Mouse (Mus musculus) ES-E14 (cell line): Measurements from ENCODE around the gene Arhgef28. TPM values are rescaled to one million over a fixed set of nuclear protein-coding genes. Genes with fewer than 3 reads are reported as not detected.

Source experiments
- DNase-seq: peaks from one replicate; pipeline ENCODE4 v3.0.0-alpha.2; 2013; ENCODE audit warnings: low read depth, low spot score
- H3K27ac ChIP-seq: 2 replicates; pipeline ENCODE4 v1.5.1; 2012; ENCODE audit warnings: low read depth, mild to moderate bottlenecking, low read length, moderate library complexity, mixed read lengths; ENCODE audit not compliant: poor library complexity, insufficient read depth, severe bottlenecking
- H3K36me3 ChIP-seq: 2 replicates; pipeline ENCODE4 v1.6.1; 2012; ENCODE audit warnings: mild to moderate bottlenecking, low read length, moderate library complexity, mixed read lengths; ENCODE audit not compliant: control insufficient read depth, poor library complexity, insufficient read depth, severe bottlenecking
- H3K4me1 ChIP-seq, 2 experiments: fragments of 150-350 bp in 1 of 2; sonication (generic) in 1 of 2; 2 replicates each; pipeline ENCODE4 v1.6.1; 2012; ENCODE audit warnings: low read length in 2 of 2, mild to moderate bottlenecking in 1 of 2, mixed read lengths in 1 of 2; ENCODE audit not compliant: control insufficient read depth in 2 of 2, insufficient read depth in 2 of 2, poor library complexity in 1 of 2
- H3K4me3 ChIP-seq, 2 experiments: fragments of 150-350 bp in 1 of 2; sonication (generic) in 1 of 2; 2 replicates each; pipeline ENCODE4 v1.5.1; 2012; ENCODE audit warnings: low read length in 2 of 2, low read depth in 1 of 2, mild to moderate bottlenecking in 1 of 2, mixed read lengths in 1 of 2; ENCODE audit not compliant: insufficient read depth in 1 of 2, poor library complexity in 1 of 2, severe bottlenecking in 1 of 2
- H3K9ac ChIP-seq: 2 replicates; pipeline ENCODE4 v1.6.1; 2012; ENCODE audit warnings: low read depth, mild to moderate bottlenecking, low read length, mixed read lengths; ENCODE audit not compliant: poor library complexity, insufficient read depth, severe bottlenecking
- H3K9me3 ChIP-seq: fragments of 150-350 bp; sonication (generic); 2 replicates; pipeline ENCODE4 v1.6.1; 2012; ENCODE audit warnings: low read depth, mild to moderate bottlenecking, low read length; ENCODE audit not compliant: control insufficient read depth, insufficient read depth
- CHD2 ChIP-seq: IDR thresholded peaks from 2 replicates; pipeline ENCODE4 v1.6.1; 2014; ENCODE audit warnings: mild to moderate bottlenecking, low read depth, low read length, inconsistent platforms
- HCFC1 ChIP-seq: IDR thresholded peaks from 2 replicates; pipeline ENCODE4 v1.6.1; 2012; ENCODE audit warnings: low read length, inconsistent platforms, borderline replicate concordance; ENCODE audit not compliant: insufficient read depth
- MAFK ChIP-seq: IDR thresholded peaks from 2 replicates; pipeline ENCODE4 v1.6.1; 2014; ENCODE audit warnings: mild to moderate bottlenecking, low read depth, low read length, inconsistent platforms; ENCODE audit not compliant: insufficient read depth
- ZC3H11A ChIP-seq: IDR thresholded peaks from 2 replicates; pipeline ENCODE4 v1.6.1; 2012; ENCODE audit warnings: low read depth, mild to moderate bottlenecking, inconsistent platforms, low read length, borderline replicate concordance
- ZNF384 ChIP-seq: IDR thresholded peaks from 2 replicates; pipeline ENCODE4 v1.6.1; 2012; ENCODE audit warnings: low read depth, low read length, inconsistent platforms
- in situ Hi-C, 2 experiments: fragments of 600-800 bp; cut with MboI; formaldehyde crosslinking; loops; one replicate each; pipeline ENCODE4 v1.15.1; 2025; ENCODE audit warnings: low sequenced_read_pairs in 2 of 2, inconsistent platforms in 1 of 2; ENCODE audit not compliant: unreplicated experiment in 2 of 2
- total RNA-seq: library from RNA; depleted of rRNA; stranded (reverse); fragments of 300-350 nt; gene quantifications from 2 replicates; pipeline ENCODE4 v1.2.3, GENCODE M21; 2012

Arhgef28 gene
- total RNA-seq, 1 experiment, result 19.0 TPM

GRCm38 (mm10) chr13:98030959-98031641 is 175.1 kb downstream of the Arhgef28 start:
- TF ChIP-seq ZC3H11A, result peak; percentile 90
- TF ChIP-seq CHD2, result no peak
- Histone ChIP-seq H3K4me1 (peaks cover 7 to 29% of the 10 kb centered on the region in 2 experiments), H3K9ac (no peak overlapping the region; the same call in 1 of the 2 replicates), H3K9me3 (no peaks in the 10 kb centered on the region), H3K4me3 (peak overlapping the region; percentile 1 to 37; a peak in 3 of 4 replicates), H3K36me3 (peaks cover 4% of the 10 kb centered on the region; the same call in 1 of the 2 replicates), H3K27ac (peak overlapping the region; percentile 7; the same call in 1 of the 2 replicates)
- peak; percentile 84 for DNase-seq
- in situ Hi-C loops, result loop anchor here in 1 of 2 experiments (10.0 kb wide), 1 partner anchor 204 kb away; no protein-coding TSS in a partner anchor

GRCm38 (mm10) chr13:98030041-98030440 is 176.2 kb downstream of the Arhgef28 start:
- TF ChIP-seq ZNF384 (no peak), CHD2 (no peak), MAFK (no peak)
- Histone ChIP-seq H3K9me3 (no peaks in the 10 kb centered on the region), H3K36me3 (peaks cover 4% of the 10 kb centered on the region; the same call in 1 of the 2 replicates), H3K9ac (no peak overlapping the region), H3K4me1 (peaks cover 7 to 32% of the 10 kb centered on the region in 2 experiments), H3K4me3 (peak overlapping the region in 1 of 2 experiments; percentile 19; a peak in 1 of 4 replicates), H3K27ac (peak overlapping the region; percentile 68; the same call in 1 of the 2 replicates)
- in situ Hi-C loops, result loop anchor here in 1 of 2 experiments (10.0 kb wide), 1 partner anchor 205 kb away; no protein-coding TSS in a partner anchor
- DNase-seq, result no peak

GRCm38 (mm10) chr13:98028711-98029250 is 177.5 kb downstream of the Arhgef28 start:
- H3K9ac ChIP-seq, result no peak overlapping the region
- no peaks in the 10 kb centered on the region for H3K9me3 ChIP-seq
- H3K36me3 ChIP-seq, result peaks cover 4% of the 10 kb centered on the region; the same call in 1 of the 2 replicates
- in situ Hi-C loops, result no loop called here
- no peak for DNase-seq
- H3K4me3 ChIP-seq, result peak overlapping the region in 1 of 2 experiments; percentile 7; a peak in 1 of 4 replicates
- no peak overlapping the region; the same call in 1 of the 2 replicates for H3K27ac ChIP-seq
- H3K4me1 ChIP-seq, result peaks cover 7 to 30% of the 10 kb centered on the region in 2 experiments
- no peak for TF ChIP-seq ZC3H11A
- no peak for TF ChIP-seq ZNF384
- TF ChIP-seq CHD2, result no peak
- no peak for TF ChIP-seq MAFK
- TF ChIP-seq HCFC1, result no peak

- Histone ChIP-seq H3K9ac (0 out of 2 replicates have a peak overlapping the region, but pooled peaks have one; percentile 9), H3K27ac (no peak overlapping the region), H3K4me3 (no peak overlapping the region), H3K4me1 (peaks cover 7 to 30% of the 10 kb centered on the region in 2 experiments), H3K9me3 (no peaks in the 10 kb centered on the region), H3K36me3 (peaks cover 4% of the 10 kb centered on the region; the same call in 1 of the 2 replicates)
- in situ Hi-C loops, result no loop called here
- no peak for DNase-seq
- no peak for TF ChIP-seq MAFK
- TF ChIP-seq ZC3H11A, result no peak
- TF ChIP-seq ZNF384, result no peak
- TF ChIP-seq HCFC1, result no peak
- TF ChIP-seq CHD2, result no peak
These were observed 178.5 kb downstream of the Arhgef28 start for GRCm38 (mm10) chr13:98027641-98028204.
